Mouse (Mus musculus): ENCODE data around the gene Slc25a22.

Slc25a22 gene

DNA sequence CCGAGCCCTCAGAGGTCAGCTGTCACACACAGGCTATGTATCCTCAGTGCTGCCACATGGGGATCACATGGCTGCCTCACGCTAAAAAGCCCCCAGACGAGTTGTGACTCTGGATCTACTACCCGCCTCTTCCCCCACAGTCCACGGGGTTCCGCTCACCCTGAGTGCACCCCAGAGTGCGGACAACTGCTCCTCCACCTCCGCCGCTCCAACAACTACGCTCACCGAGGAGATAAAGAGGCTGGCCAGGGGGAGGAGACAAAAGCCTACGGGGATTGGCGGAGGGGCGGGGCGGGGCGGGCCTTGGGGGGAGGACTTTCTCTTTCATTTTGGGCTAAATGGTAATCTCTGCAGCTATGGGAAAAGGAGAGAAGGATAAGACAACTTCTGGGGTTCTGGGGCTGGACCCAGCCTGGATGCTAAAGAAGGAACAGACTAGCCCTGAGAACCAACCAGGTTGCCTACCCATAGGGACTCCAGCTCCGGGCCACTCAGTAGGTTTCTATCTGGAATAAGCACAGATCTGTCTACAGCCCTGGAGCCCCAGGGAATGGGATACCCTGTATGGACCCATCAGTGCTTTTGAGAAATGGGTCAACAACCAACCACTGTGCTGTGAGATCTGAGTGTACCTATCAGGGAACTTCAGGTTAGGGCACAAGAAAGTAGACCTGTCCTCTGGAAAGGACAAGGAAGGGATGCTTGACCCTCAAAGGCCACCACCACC, 2.4 kb downstream of the Slc25a22 start:
- no peak for DNase-seq (ENCODE audit: low spot score)

- DNase-seq (ENCODE audit: low spot score) = no peak
Measured at GRCm38 (mm10) chr7:141434464-141434863, 3.2 kb downstream of the Slc25a22 start.

DNA sequence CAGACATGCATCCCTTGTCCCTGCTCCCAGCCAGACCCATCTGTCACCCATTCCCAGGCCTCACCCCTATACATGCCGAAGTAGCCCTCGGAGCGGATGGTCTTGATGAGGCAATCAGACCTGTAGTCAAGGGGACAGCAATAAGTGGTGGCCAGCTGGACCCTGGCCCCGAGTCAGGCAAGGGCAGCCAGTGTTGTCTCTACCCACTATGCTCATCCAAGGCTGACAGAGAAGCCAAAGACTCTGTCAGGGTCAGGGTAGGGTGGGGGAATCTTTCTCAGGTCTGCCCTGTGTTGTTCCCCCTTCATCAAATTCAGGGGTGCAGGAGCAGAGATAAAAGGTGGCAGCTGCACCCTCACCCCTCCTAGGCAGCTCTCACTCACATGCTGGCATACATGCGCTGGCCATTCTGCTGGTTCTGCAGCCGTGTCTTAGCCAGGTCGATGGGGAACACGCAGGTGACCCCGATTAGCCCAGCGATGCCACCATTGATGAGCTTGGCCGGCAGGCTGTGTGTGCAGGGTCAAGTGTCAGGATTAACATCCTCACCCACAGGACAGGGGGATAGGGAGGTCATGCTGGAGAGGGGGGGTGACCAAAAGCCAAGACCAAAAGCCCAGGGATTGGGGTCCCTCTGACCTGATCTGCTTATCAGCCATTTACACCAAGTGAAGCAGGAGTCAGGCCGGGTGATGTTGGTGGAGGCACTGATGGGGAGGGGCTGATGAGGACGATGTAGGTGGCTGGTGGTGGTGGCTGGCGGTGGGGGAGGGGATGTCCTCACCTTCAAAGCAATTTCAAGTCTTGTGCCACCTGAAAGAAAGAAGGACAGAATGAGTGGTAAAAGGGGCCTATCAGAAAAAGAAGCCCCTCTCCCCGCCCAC, 3.9 kb downstream of the Slc25a22 start:
- DNase-seq (ENCODE audit: low spot score) = no peak

GRCm38 (mm10) chr7:141432741-141433516, 4.8 kb downstream of the Slc25a22 start:
- DNase-seq (ENCODE audit: low spot score) = no peak

DNA sequence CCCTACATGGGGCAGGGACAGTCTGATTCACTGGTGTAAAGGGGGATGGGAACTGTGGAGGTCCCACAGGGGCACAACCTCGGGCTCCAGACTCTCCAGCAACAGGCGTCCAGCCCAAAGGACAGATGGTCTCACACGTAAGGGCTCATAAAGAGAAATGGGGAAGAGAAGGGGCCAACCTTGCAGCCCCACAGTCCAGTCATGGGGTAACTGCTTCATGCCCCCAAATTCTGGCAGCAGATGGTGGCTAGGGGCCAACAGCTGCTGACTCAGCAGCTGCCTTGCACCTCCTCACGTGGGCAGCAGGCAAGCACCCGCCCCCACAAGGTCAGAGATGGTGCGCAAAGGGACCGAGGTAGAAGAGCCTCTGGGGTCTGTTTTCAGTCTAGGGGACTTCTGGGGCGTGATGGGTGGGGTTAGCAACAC, 5.5 kb downstream of the Slc25a22 start:
- no peak for DNase-seq (ENCODE audit: low spot score)

GRCm38 (mm10) chr7:141431434-141432185, 6.1 kb downstream of the Slc25a22 start:
- DNase-seq (ENCODE audit: low spot score) = no peak

DNA sequence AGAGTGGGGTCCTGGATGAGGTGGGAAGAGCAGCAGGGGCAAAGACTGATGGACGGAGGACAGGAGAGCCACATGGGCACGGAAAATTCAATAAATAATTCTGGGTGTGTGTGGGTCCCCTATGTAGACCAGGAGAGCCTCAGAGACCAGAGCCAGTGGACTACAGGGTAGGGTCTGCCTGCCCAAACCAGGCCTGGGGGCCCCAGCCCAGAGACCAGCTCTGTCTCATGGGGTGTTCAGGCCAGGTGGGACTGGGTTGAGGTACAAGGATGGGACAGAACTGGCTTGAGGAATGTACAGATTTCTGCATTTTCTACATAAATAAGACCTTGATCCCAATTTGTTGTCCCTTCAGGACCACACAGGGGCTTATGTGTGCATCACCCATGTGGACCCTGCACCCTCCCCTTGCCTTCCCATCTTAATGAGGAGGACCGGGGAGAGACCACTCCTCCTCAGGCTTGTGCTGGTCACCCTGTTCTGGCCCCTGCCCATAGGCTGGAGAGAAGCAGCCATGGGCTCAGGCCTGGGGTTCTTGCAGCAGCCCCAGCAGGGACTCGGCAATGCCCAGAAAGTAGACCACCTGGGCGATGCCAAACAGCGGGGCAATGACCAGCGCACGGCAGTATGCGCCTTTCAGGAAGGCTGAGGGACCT, 7.0 kb downstream of the Slc25a22 start:
- no peak for DNase-seq (ENCODE audit: low spot score)

DNA sequence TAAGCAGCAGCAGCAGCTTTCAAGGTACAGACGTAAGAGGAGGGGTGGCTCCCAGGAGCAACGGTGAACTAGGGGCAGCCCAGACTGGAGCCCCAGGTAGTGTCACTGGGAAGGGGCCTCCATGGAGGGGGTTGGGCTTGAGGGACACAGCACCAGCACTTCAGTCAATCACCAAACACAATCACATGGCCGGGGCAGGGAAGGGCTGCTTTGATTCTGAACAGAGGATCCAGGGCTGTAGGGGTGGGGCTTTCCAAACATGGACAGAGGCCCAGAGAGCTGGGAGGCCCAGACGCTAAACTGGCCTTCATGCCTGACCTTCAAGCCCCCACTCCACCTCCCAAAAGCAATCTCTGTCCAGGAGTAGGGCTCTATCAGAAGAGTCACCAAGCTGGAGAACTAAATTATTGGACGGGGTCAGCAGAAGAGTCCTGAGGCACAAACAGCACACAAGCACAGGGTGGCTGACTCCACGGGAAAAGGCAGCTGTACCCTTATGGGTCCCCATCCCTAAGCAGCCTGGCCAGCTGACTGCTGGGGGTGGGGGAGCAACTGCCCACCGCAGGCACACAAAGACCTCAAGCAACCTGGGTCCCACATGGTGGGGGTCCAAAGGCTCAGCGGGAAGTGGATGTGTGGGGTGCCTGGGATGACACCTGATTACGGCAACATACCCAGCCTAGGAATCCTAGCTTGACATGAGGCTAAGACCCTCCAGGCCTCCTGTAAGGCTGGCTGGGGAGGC, 7.7 kb downstream of the Slc25a22 start:
- no peak for DNase-seq (ENCODE audit: low spot score)

GRCm38 (mm10) chr7:141429310-141429709, 8.4 kb downstream of the Slc25a22 start, which contains the start of gene Cend1:
Gene Cend1 (minus strand): TSS chr7:141429491.
- DNase-seq (ENCODE audit: low spot score) = peak; percentile 58

DNA sequence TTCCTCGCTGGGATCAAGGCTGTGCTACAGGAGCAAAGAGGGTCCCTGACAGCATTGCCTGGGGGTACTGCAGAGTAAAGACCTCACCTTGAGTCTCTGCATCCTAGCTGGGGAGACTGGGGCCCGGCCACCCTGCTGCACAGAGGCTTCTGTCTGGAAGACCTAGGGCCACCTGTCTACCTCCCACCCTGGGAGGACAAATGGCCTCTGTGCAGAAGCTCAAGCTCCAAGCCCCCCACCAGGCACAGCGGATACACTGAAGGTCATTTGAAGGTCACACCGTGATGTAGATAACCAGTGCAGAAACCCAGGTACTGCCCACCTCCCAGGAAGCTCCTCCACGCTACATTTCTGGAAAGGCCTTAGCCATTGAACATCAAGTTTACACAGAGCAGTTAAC, 9.0 kb downstream of the Slc25a22 start:
- DNase-seq (ENCODE audit: low spot score) = no peak

DNA sequence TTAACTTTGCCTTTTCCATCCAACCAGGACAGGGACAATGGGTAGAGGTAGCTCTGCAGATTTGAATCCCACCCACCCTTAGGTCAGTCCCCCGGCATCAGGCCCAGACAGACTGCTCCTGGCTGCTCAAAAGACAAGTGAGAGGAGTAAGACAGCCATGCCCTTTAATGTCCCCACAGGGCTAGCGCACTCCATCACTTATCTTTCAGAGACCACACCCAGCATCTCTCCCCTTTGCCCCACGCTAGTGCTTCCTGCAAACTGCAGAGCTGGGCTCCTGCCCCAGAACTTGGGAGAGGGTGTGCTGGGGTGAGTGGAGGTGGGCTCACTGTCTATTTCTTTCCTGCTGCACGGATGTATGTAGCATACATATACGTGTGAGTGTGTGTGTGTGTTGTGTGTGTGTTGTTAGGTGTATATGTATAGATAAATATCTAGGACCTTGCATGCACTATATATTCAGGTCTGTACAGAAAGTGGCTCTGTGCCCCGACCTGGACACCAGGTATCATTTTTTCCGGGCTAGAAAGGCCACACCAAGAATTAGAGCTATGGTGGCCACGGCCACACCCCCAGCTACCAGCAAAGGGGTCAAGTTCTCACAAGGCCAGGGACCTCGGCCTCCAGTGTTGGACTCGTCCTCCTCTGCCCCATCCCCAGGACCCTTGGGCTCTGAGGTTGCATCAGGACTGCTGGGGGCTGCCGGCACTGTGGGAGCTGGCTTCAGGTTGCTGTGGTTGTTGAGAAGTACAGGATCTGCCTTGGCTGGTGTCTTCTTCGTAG, 10.6 kb downstream of the Slc25a22 start:
- no peak for DNase-seq (ENCODE audit: low spot score)

DNA sequence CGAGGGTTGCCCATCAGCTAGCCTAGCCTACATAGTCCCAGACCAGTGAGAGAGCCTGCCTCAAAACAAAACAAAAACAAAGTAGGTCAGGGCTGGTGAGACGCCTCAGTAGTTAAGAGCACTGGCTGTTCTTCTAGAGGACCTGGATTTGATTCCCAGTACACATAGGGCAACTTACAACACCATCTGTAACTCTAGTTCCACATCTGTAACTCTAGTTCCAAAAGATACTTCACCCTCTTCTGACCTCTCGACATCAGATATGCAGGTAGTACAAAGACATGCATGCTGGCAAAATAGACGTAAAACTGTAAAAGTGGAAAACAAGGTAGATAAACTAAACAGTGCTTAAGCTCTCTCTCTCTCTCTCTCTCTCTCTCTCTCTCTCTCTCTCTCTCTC, 13.9 kb downstream of the Slc25a22 start:
- DNase-seq (ENCODE audit: low spot score) = no peak

DNA sequence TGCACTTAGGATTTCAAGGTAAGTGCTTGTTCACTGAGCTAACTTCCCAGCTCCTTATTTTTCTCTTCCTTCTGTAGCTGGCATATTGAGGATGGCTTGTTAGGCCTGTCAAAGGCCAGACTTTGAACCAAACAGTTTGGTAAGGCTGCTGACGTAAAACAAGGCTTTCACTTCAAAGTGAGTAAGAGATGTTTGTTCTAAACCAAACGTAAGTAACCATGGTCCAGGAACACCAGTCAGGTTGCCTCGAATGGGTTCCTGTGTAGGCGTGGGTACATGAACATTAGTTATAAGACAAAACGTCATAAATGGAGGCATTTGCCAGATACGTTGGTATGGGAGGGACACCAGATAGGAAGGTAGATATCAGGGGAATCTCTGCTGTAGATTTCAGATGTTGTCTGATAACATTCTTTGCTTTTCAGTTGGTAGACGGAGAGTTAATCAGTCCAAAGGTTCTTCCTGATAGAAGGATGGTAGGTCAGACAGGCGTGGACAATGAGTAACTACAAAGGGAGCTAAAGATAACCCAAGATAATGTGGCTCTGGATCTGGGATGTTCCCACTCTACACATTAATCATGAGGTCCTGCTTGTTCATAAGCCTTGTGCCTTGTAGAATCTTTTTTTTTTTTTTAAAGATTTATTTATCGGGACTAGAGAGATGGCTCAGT, 17.5 kb downstream of the Slc25a22 start:
- no peak for DNase-seq (ENCODE audit: low spot score)

DNA sequence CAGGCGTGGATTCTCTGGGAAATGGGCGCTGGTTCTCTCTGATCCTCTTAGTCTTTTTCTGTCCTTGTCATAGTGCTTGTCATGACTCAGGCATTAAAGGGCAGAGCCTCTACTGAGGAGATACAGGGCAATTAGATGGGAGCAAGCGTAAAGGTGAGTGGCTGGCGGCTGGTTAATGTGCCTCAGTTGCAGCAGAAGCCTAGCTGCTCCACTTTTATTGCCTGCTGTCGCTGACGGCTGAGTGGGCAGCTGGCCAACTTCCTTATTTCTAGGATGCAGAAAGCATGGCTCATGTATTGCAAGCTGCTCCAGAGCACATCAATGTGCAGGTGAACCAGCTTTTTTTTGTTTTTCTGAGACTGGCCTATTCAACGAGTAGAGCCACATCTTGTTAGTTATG, 18.7 kb downstream of the Slc25a22 start:
- no peak for DNase-seq (ENCODE audit: low spot score)

DNA sequence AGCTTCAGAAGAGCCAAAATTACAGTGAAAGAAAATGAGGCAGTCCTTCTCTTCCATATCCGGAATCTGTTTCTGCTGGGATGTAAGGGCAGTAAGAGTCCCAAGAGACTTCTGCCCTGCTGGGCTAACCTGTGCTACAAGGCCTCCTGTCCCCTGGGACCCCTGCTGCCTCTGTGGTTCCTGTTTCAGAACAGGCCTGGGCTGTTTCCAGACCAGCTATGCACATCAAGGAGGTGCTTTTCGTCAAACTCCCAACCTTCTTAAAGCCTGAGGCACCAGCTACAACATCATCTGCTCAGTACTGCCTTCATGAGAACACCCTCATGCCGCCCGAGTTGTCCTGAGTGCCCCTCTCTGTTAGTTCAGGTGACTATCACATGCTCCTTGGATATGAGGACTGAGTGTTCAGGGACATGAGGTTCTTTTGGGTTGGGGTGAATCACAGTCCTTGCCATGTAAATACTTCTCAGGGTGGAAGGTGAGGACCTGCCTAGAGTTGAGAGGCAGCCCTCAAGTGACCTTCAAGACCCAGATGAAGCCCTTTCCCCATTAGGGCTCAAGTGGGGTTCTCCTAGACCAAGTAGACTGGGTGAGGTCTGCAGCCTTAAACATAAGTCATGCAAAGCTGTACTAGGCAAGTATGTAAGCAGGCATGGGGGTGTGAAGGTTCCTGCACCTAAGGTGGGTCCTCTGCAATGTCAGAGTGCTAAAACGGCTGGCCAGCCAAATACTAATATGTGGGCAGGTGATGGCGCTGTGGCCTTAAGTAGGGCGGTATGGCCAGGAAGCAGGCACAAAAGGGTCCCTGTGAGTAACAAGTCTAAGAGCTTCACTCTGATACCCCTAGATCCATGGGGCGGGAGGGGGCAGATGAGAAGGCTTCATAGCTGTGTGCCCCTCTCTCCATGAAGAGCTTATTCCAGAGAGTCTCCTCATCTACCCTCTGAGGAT, 19.7 kb downstream of the Slc25a22 start:
- DNase-seq (ENCODE audit: low spot score) = no peak

- no peak for DNase-seq (ENCODE audit: low spot score)
Measured at GRCm38 (mm10) chr7:141416144-141416841, 21.4 kb downstream of the Slc25a22 start.
